Mouse (Mus musculus) cerebellum, adult 2 months (tissue): ENCODE measurements around the gene Foxp1.

Experiments used
- CTCF ChIP-seq: fragments of 200-500 bp; IDR thresholded peaks from 2 replicates; pipeline ENCODE4 v1.5.1; 2011; ENCODE audit warnings: low read depth, mild to moderate bottlenecking, control low read depth, low read length, moderate library complexity, borderline replicate concordance; ENCODE audit not compliant: insufficient read depth
- POLR2A ChIP-seq: fragments of 200-500 bp; IDR thresholded peaks from 2 replicates; pipeline ENCODE4 v1.6.1; 2011; ENCODE audit warnings: low read length, control low read depth, borderline replicate concordance; ENCODE audit not compliant: insufficient read depth

GRCm38 (mm10) chr6:99469134-99469834 lies 53.2 kb downstream of the Foxp1 start:
- TF ChIP-seq CTCF (no peak), POLR2A (no peak)
